Mouse (Mus musculus) stomach, adult 2 months (tissue): Measurements from ENCODE around the gene Exd2. TPM values are rescaled to one million over a fixed set of nuclear protein-coding genes. Genes with fewer than 3 reads are reported as not detected.

Source experiments
- polyA plus RNA-seq: library from polyadenylated mRNA; depleted of rRNA; stranded (reverse); fragments of >200 nt; gene quantifications from 2 replicates; pipeline ENCODE4 v1.2.3, GENCODE M21; 2012; rRNA removed

The Exd2 gene
- polyA plus RNA-seq: 3.1 and 3.6 TPM in 2 replicates

DNA sequence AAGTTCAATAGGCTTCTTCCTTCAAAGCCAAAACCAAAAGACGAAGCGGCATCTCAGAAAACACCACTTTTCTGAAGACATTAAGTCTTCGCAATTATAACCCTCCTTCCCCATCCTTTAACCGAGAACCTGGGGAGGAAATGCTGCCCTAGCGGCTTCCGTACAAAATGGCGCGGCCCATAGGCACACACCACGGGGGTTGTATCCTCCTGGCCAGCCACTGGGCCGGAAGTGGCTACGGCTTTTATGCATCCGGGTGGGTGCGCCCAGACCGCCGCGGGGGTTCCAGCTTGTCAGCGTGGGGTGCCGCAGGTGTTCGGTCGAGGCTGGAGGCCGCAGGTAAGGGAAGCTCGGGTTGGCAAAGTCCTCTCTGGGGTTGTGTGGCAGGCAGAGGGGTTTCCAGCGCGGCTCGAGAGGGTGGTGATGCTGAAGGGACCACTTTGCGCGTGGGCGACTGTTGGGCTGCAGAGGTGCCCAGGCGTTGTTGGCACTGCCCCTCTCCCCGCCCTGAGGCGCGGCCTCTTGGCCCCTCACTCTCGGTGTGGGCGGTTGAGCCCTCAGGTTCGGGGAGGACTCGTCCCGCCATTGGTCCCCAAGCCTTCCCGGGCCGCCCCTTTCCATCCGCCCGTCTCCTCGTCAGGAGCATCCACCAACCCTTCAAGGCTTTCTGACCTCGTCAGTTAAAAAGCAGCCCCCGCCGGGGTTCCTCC, at the start of gene Exd2:
TSS of gene Exd2 (plus strand) at position 154 of the 710 bp plus-strand sequence.

GRCm38 (mm10) chr12:80436336-80436976, 26.4 kb upstream of the Exd2 start, which contains the start of gene Dcaf5:
Dcaf5 (minus strand) TSS chr12:80436601.

DNA sequence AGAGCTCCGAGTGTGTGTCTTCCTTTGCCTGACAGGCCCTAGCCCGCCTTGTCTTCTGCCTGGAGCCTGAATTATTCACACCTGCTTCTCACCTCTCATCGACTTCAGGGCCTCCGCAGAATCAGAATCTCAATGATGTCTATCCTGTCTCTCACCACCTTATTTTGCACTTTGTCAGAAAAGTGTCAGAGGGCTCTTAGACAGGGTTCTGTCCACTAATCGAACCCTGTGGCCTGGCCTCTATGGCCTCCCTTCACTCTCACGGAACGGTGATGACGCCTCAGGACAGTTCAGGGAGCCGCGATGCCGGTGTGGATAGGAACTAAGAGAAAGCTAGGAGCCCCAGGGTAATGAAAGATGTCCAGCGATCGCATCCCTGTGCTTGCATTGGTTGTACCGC, 55.1 kb downstream of the Exd2 start, which contains the start of gene Galnt16:
TSS of gene Galnt16 (plus strand) at position 301 of the 400 bp plus-strand sequence.

Other genes with a start within 250 kb of the Exd2 start
- gene Actn1, start 202.7 kb upstream of the Exd2 start, polyA plus RNA-seq: 37.4 and 44.7 TPM in 2 replicates
- 6.5 and 6.9 TPM in 2 replicates for gene Dcaf5, start 26.5 kb upstream of the Exd2 start, polyA plus RNA-seq
- 1.7 and 1.8 TPM in 2 replicates for gene Galnt16, start 55.2 kb downstream of the Exd2 start, polyA plus RNA-seq
- 26.7 and 38.3 TPM in 2 replicates for gene Slc39a9, start 180.8 kb downstream of the Exd2 start, polyA plus RNA-seq
- 2.0 and 6.4 TPM in 2 replicates for gene Erh, start 181.2 kb downstream of the Exd2 start, polyA plus RNA-seq
- gene Plekhd1, start 229.5 kb downstream of the Exd2 start, polyA plus RNA-seq: 0.57 and 1.1 TPM in 2 replicates